Mouse (Mus musculus) heart, postnatal 0 days (tissue): Measurements from ENCODE around the gene Guca1a.

Source experiments
- CTCF ChIP-seq: IDR thresholded peaks from 2 replicates; pipeline ENCODE4 v1.5.1; 2016; ENCODE audit warnings: antibody characterized with exemption, control low read depth, low read depth
- EP300 ChIP-seq: IDR thresholded peaks from 2 replicates; pipeline ENCODE4 v1.6.1; 2016; ENCODE audit warnings: antibody characterized with exemption, low read depth

DNA sequence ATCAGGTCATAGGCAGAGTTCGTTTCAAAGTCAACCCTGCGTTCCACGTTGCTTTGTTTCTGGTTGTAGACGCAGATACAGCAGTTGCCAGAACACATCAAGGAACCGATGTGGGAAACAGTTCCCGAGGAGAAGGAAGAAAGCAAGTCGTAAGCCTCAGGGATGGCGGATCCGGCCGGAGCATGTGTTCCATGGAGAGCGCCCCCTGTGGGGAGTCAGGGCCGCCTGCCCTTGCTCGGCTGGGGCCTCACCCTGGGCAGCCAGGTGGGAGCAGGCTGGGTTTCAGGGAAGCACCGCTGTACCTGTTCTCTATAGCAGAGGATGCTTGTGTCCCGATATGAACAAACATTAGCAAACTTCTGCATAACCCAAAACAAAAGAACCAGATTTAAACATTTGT is 22.3 kb downstream of the Guca1a start:
- TF ChIP-seq CTCF (no peak), EP300 (no peak)
